Mouse (Mus musculus) layer of hippocampus, postnatal 36 days (tissue): ENCODE data around the gene Acd. TPM values are rescaled to one million over a fixed set of nuclear protein-coding genes. Genes with fewer than 3 reads are reported as not detected.

Experiments used
- DNase-seq, 2 experiments: peaks; one replicate each; pipeline ENCODE4 v3.0.0; 2022
- total RNA-seq, 2 experiments: library from RNA; stranded (reverse); gene quantifications; 2 replicates each; pipeline ENCODE4 v1.2.3; 2021

Acd gene
- total RNA-seq: 10 to 100 TPM; 37.1 to 38.7 TPM

- peak; percentile 93 to 95 for DNase-seq
Measured at GRCm38 (mm10) chr8:105700966-105701824, at the start of gene Acd, which contains the start of gene Pard6a. Gene Acd, minus strand, starts transcription at chr8:105701102. Gene Pard6a, plus strand, starts transcription at chr8:105701148.

- peak in 1 of 2 experiments; percentile 31 for DNase-seq
Measured at GRCm38 (mm10) chr8:105750606-105751005, 49.7 kb upstream of the Acd start.

DNA sequence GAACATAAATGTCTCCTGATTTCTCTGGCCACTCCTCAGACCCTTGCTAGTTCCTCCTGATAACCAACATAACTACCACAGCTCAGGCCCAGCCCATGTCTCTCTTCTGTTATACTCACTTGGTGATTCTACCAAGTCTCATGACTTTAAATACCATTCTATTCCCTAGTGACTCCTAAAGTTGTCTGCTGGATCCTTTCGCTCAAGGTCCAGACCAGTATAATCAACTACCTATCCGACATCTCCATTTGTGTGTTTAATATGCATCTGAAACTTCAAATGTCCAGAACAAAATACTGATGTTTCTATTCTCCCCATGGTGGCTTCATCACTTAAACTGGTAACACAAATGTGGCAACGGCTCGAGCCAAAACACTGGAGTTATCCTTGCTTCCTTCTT, 42.4 kb upstream of the Acd start:
- DNase-seq: no peak

- DNase-seq: no peak
Measured at GRCm38 (mm10) chr8:105739216-105739615, 38.3 kb upstream of the Acd start.

- DNase-seq: no peak
Measured at GRCm38 (mm10) chr8:105732186-105732585, 31.3 kb upstream of the Acd start.

- DNase-seq: no peak
Measured at GRCm38 (mm10) chr8:105727397-105728124, 26.7 kb upstream of the Acd start.

- no peak for DNase-seq
Measured at GRCm38 (mm10) chr8:105725726-105726125, 24.8 kb upstream of the Acd start.

- DNase-seq: no peak
Measured at GRCm38 (mm10) chr8:105722861-105723260, 22.0 kb upstream of the Acd start.

DNA sequence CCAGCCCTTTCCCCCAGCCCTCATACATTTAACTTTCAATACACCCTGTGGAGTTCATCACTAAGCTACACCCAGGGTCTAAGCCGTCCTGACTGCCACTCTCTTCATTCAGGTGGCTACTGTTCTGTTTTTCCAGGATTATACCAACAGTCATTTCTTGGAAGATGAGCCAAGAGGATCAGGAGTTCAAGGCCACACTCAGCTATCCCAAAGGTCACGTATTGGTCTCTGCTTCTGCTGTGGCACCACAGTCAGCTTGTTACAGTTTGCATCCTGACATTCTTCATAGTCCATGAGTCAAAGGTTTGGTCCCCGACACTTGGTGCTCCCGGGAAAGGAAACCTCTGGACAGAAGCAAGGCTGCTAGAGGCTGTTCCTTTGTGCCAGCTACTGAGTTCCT, 18.7 kb upstream of the Acd start:
- no peak for DNase-seq

DNA sequence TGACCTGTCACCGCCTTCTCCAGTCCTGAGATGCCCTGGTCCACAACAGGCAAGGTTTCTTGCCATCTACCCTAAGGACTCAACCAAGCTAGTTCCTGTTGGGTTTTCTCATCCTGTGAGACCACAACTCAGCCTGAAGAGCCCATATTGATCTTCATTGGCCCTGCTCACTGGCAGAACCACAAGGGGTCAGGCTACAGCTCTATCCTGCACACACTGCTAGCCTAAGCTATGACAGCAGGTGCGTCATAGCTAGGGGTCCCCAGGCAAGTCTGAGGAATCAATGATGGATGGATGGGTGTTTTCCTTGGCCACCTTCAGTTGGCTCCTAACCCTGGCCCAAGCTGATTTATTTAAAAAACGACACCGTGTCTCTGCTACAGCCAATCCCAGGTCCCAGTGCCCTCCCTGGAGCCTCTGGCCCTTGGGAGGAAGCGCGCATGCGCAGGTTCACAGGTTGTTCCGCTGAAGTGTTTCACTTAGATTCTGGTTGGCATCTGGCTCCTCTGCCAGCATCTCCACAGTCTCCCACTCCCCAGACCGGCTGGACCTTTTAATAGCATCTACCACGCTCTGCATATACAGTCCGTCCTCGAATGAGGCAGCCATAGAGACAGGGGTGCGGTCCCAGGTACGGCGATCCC, 15.5 kb upstream of the Acd start:
- no peak for DNase-seq

- DNase-seq: no peak
Measured at GRCm38 (mm10) chr8:105715042-105715441, 14.1 kb upstream of the Acd start.

DNA sequence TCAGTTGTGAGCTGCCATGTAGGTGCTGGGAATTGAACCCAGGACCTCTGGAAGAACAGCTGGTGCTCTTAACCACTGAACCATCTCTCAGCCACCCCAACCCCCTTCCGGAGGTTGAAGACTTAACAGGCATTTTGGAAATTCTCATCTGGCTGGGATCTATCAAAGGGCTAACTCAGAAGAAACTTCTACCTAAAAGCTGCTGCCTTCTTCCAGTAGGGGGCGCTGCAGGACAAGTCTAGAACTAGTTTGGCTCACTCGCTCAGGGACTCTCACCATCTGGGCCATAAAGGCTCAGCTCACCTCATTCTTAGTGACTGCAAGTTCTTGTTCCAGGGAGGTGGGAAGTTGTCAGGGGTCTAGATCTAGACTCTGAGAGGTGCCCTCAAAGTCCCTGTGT, 13.2 kb upstream of the Acd start:
- peak; percentile 75 to 78 for DNase-seq

DNA sequence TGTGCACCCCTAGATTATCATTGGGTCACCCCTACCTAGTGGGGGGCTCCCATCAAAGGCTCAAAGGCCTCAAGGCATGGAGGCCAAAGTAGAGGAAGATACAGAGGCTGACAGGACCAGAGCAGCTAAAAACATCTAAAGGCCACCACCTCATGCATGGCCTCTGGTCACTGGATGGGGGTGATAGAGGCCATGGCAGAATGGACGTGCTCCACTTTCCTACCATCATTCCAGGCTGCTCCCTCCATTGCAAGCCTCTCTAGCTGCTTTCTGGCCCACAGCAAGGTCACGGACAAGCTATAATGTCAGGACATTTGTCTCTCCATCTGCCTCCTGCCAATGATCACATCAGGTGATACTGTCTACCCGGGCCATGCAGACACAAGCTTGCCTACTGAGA, 11.4 kb upstream of the Acd start:
- no peak for DNase-seq

- no peak for DNase-seq
Measured at GRCm38 (mm10) chr8:105709317-105709716, 8.4 kb upstream of the Acd start.

- DNase-seq: no peak
Measured at GRCm38 (mm10) chr8:105708675-105709074, 7.8 kb upstream of the Acd start.

DNA sequence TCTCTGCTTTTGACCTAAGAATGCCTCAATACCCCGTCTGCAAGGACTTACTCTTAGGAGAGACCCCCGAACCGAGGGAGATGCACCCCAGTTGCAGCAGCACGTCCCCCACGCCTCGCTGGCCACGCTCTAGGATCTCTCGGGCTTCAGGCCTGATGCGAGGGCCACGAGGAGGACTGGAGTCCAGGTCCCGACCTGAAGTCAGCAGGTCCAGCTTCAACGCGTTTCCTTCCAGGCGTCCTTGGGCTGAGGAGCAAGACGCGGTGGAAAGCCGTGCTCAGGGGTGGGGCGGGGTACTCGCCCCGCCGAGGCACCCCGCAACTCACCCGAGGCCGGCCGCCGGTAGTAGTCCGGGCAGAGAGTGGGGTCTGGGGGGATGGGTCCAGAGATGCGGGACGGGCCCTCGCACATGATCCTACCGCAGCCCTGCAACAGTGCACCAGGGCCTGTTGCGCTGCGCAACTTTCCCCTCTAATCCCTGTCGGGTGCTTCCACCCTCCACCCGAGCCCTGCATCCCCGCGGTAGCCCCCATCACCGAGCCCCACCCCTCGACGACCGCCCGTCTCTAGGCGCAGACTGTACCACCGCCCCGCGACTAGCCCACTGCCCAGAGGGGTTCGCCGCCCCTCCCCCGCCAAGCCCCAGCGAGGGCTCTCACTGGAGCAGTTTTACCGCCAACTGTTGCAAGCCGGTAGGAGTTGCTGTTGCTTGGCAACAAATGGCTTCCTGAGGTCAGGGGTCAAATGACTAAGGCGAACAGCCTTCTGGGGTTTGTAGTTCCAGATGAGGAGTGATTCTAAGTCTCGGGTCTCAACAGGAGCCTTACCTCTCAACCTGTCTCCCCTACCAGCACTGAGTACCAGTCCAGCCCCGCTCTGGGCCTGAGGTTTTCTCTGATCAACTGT, 6.8 kb upstream of the Acd start, which contains the start of the genes 4933405L10Rik and Enkd1:
Gene 4933405L10Rik (plus strand): TSS at position 158 of the 906 bp plus-strand sequence.
Gene Enkd1 (minus strand): TSS at position 713 of the 906 bp plus-strand sequence.
- peak; percentile 79 to 82 for DNase-seq

DNA sequence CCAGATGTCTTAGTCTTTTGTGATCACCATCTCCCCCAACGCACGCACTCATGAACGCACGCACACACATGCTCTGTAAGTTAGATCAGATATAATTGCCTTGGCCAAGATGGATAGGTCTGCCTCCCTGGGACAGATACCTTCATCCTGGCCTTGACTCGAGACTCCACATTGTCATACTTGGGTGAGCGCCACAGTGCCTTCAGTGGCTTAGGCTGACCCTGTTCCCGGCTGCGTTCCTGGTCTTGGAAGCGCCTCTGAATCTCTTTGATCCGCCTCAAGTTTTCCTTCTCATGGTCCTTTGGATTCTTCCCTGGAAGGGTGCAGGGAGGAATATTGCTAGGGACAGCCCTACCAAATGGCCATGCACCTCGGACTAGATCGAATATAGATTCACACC, 5.5 kb upstream of the Acd start:
- DNase-seq: no peak

DNA sequence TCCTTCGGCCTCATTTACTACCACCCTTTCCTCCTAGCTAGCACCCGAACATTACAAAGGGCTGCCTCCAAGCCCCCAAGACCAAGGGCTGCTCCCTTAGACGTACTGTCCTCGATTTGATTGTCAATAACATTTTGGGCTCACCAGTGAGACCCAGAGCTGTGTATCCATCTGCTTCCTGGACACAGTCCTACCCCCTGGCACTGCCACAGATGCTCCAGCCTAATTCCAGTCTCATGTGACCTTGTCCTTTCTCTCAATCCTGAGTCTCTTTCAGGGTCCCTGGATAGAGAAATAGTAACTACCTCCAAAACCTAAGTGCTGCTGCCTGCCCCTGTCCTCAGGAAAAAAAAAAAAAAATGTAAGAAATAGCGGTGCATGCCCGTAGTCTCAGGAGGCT, 4.1 kb upstream of the Acd start:
- no peak for DNase-seq

DNA sequence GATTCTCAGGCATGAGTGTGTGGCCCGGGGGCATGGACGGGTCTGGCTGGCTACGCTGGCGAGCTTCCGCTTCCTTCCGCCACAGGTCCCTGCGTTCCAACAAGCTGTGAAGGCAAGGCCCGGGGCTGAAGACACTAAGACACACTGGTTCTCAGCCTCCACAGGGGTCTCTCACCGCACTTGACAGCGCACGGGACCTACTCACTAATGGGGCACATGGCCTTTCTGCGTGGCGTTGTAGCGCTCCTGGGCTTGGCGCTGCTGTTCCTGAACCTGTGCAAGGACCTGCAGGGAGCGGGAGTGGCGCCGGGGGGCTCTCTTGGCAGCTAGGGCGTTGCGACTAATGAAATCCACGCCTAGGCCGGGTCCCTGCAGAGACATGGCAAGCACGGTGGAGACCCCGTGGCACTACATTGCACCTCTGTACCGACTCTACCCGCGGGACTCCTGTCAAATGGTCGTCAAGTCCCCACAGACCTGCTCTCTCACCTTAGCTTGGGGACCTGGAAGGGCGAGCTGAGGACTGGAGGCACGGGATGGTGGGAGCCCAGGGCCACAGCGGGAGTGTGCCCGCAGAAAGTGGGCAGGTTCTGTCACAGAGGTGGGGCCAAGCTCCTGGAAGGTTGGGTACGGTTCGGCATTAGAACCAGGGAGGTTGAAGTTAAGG, 3.4 kb upstream of the Acd start:
- no peak for DNase-seq

DNA sequence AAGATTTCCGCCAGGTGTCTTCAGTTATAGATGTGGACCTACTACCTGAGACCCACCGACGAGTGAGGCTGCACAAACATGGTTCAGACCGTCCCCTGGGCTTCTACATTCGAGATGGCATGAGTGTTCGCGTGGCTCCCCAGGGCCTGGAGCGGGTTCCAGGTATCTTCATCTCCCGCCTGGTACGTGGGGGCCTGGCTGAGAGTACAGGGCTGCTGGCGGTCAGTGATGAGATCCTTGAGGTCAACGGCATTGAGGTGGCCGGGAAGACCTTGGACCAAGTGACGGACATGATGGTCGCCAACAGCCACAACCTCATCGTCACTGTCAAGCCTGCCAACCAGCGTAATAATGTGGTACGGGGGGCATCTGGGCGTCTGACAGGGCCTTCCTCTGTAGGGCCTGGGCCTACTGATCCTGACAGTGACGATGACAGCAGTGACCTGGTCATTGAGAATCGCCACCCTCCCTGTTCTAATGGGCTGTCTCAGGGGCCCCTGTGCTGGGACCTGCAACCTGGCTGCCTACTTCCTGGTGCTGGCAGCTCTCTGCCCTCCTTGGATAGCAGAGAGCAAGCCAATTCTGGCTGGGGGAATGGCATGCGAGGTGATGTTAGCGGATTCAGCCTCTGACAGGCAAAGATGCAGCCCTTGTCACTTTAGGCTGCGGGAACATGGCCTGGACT, 2.0 kb upstream of the Acd start:
- DNase-seq: no peak

GRCm38 (mm10) chr8:105702001-105702401, 1.1 kb upstream of the Acd start:
- no peak for DNase-seq
